Mouse (Mus musculus) MEL (cell line): ENCODE results near the gene D10Wsu102e.

Experiments
- BHLHE40 ChIP-seq: IDR thresholded peaks from 2 replicates; pipeline ENCODE4 v1.6.1; 2012; ENCODE audit warnings: low read depth, mild to moderate bottlenecking, inconsistent platforms, low read length, improper control_type of control experiment, borderline replicate concordance
- CHD1 ChIP-seq: IDR thresholded peaks from 2 replicates; pipeline ENCODE4 v1.6.1; 2012; ENCODE audit warnings: low read depth, mild to moderate bottlenecking, inconsistent platforms, low read length, improper control_type of control experiment
- CHD2 ChIP-seq: IDR thresholded peaks from 2 replicates; pipeline ENCODE4 v1.6.1; 2011; ENCODE audit warnings: low read length, improper control_type of control experiment
- CTCF ChIP-seq, 3 experiments: IDR thresholded peaks in 2 of 3; conservative IDR thresholded peaks in 1 of 3; 2 replicates each; pipeline ENCODE4 v1.5.1; 2011 to 2012; ENCODE audit warnings: low read length in 3 of 3, low read depth in 2 of 3, mild to moderate bottlenecking in 2 of 3, improper control_type of control experiment in 1 of 3, inconsistent platforms in 1 of 3, mixed read lengths in 1 of 3, moderate library complexity in 1 of 3; ENCODE audit not compliant: control insufficient read depth in 1 of 3, insufficient read depth in 1 of 3, poor library complexity in 1 of 3, severe bottlenecking in 1 of 3
- ELF1 ChIP-seq: IDR thresholded peaks from 2 replicates; pipeline ENCODE4 v1.6.1; 2014; ENCODE audit warnings: low read depth, mild to moderate bottlenecking, inconsistent platforms, low read length, improper control_type of control experiment, moderate library complexity
- EP300 ChIP-seq, 2 experiments: IDR thresholded peaks; 2 replicates each; pipeline ENCODE4 v1.6.1; 2011; ENCODE audit warnings: improper control_type of control experiment in 2 of 2, low read length in 2 of 2, low read depth in 1 of 2, mild to moderate bottlenecking in 1 of 2
- GABPA ChIP-seq: IDR thresholded peaks from 2 replicates; pipeline ENCODE4 v1.6.1; 2012; ENCODE audit warnings: low read depth, mild to moderate bottlenecking, inconsistent platforms, low read length, improper control_type of control experiment, moderate library complexity
- KAT2A ChIP-seq: conservative IDR thresholded peaks from 2 replicates; pipeline ENCODE4 v1.6.1; 2012; ENCODE audit warnings: low read depth, low read length, improper control_type of control experiment, inconsistent platforms
- POLR2A ChIP-seq, 2 experiments: IDR thresholded peaks; 2 replicates each; pipeline ENCODE4 v1.6.1; 2011 to 2012; ENCODE audit warnings: low read length in 2 of 2, mild to moderate bottlenecking in 2 of 2, control low read depth in 1 of 2, improper control_type of control experiment in 1 of 2, low read depth in 1 of 2, moderate library complexity in 1 of 2; ENCODE audit not compliant: control insufficient read depth in 1 of 2, insufficient read depth in 1 of 2, poor library complexity in 1 of 2
- RCOR1 ChIP-seq: IDR thresholded peaks from 2 replicates; pipeline ENCODE4 v1.6.1; 2012; ENCODE audit warnings: low read depth, mild to moderate bottlenecking, inconsistent platforms, low read length, improper control_type of control experiment
- USF2 ChIP-seq, 2 experiments: IDR thresholded peaks; 2 replicates each; pipeline ENCODE4 v1.6.1; 2011 to 2012; ENCODE audit warnings: improper control_type of control experiment in 2 of 2, low read length in 2 of 2, borderline replicate concordance in 1 of 2, inconsistent platforms in 1 of 2, low read depth in 1 of 2, mild to moderate bottlenecking in 1 of 2; ENCODE audit not compliant: insufficient read depth in 1 of 2
- ZMIZ1 ChIP-seq: IDR thresholded peaks from 2 replicates; pipeline ENCODE4 v1.6.1; 2012; ENCODE audit warnings: low read depth, mild to moderate bottlenecking, inconsistent platforms, low read length, improper control_type of control experiment, moderate library complexity
- ZNF384 ChIP-seq: IDR thresholded peaks from 2 replicates; pipeline ENCODE4 v1.6.1; 2012; ENCODE audit warnings: low read depth, mild to moderate bottlenecking, inconsistent platforms, low read length, improper control_type of control experiment

DNA sequence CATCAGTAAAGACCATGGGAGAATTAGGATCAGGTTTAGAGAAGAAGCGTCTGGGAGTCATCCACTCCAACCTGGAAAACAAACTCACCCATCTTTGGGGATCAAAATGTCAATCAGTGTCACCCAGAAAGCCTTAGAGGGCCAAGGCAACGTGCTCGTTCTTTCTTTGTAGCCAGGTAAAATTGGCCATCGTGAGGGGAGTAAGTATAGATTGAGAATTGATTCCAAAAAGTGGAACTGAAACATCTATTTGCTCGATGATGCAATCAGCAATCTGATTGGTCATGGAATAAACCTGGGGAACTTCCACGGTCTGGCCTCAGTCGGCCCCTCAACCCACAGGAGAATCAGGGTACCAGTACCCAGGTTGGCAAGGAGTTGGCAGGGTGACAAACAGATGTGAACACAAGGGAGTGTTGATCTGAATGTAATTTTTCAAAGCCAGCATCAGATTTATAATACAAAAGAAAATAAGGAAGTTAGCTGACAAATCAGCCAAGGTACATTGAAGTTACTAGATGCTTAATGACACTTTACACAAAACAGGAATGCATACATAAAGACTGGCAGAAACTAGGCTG lies 25.4 kb downstream of the D10Wsu102e start:
- TF ChIP-seq CHD1 (no peak; the same call in 1 of the 2 replicates), ELF1 (no peak), POLR2A (IDR thresholded peaks at IDR 0.05; ENCODE audit: control insufficient read depth in 1 of 2, insufficient read depth in 1 of 2, low read depth in 1 of 2, low read length in 2 of 2, poor library complexity in 1 of 2) (no peak), ZNF384 (no peak), BHLHE40 (no peak), ZMIZ1 (no peak), EP300 (IDR thresholded peaks at IDR 0.05; ENCODE audit: low read depth in 1 of 2, low read length in 2 of 2) (no peak), CHD2 (no peak), GABPA (no peak), CTCF (IDR thresholded peaks at IDR 0.05 in 2 of 3, conservative IDR thresholded peaks at IDR 0.05 in 1 of 3; ENCODE audit: control insufficient read depth in 1 of 3, insufficient read depth in 1 of 3, low read depth in 2 of 3, low read length in 3 of 3, poor library complexity in 1 of 3, severe bottlenecking in 1 of 3) (no peak), KAT2A (no peak), RCOR1 (0 out of 2 replicates have a peak, but pooled peaks have one; percentile 19), USF2 (IDR thresholded peaks at IDR 0.05; ENCODE audit: borderline replicate concordance in 1 of 2, insufficient read depth in 1 of 2, low read depth in 1 of 2, low read length in 2 of 2) (no peak)
